Mouse (Mus musculus) cerebellum, adult 8-10 months (tissue): ENCODE data around the gene Rora.
A peak's percentile ranks its signal among the peaks of the same experiment; 100 is the strongest.

ENCODE experiments used
- DNase-seq: peaks from one replicate; pipeline ENCODE4 v3.0.0; 2022

Rora gene

GRCm38 (mm10) chr9:69259382-69259781 lies 605.8 kb downstream of the Rora start:
- DNase-seq, result peak; percentile 59

GRCm38 (mm10) chr9:69265151-69265550 lies 611.6 kb downstream of the Rora start:
- no peak for DNase-seq

- DNase-seq, result no peak
Measured at GRCm38 (mm10) chr9:69270374-69270773, 616.8 kb downstream of the Rora start.

GRCm38 (mm10) chr9:69270931-69271330 lies 617.3 kb downstream of the Rora start:
- DNase-seq, result no peak

- DNase-seq, result no peak
Measured at GRCm38 (mm10) chr9:69272884-69273283, 619.3 kb downstream of the Rora start.

GRCm38 (mm10) chr9:69274766-69275485 lies 621.3 kb downstream of the Rora start:
- no peak for DNase-seq

GRCm38 (mm10) chr9:69277256-69277655 lies 623.7 kb downstream of the Rora start:
- DNase-seq, result no peak

GRCm38 (mm10) chr9:69285011-69285410 lies 631.4 kb downstream of the Rora start:
- no peak for DNase-seq

GRCm38 (mm10) chr9:69288113-69288512 lies 634.5 kb downstream of the Rora start:
- DNase-seq, result no peak

- no peak for DNase-seq
Measured at GRCm38 (mm10) chr9:69288586-69288985, 635.0 kb downstream of the Rora start.

- DNase-seq, result peak; percentile 82
Measured at GRCm38 (mm10) chr9:69289056-69290017, 635.8 kb downstream of the Rora start.

GRCm38 (mm10) chr9:69290018-69290880 lies 636.7 kb downstream of the Rora start:
- DNase-seq, result peak; percentile 39

- peak; percentile 53 for DNase-seq
Measured at GRCm38 (mm10) chr9:69290881-69291450, 637.4 kb downstream of the Rora start.

- DNase-seq, result no peak
Measured at GRCm38 (mm10) chr9:69291451-69291850, 637.9 kb downstream of the Rora start.

GRCm38 (mm10) chr9:69292353-69292752 lies 638.8 kb downstream of the Rora start:
- no peak for DNase-seq

GRCm38 (mm10) chr9:69292776-69293687 lies 639.4 kb downstream of the Rora start:
- DNase-seq, result no peak

- no peak for DNase-seq
Measured at GRCm38 (mm10) chr9:69293688-69294074, 640.1 kb downstream of the Rora start.

GRCm38 (mm10) chr9:69294426-69294825 lies 640.8 kb downstream of the Rora start:
- no peak for DNase-seq

- no peak for DNase-seq
Measured at GRCm38 (mm10) chr9:69294856-69295255, 641.3 kb downstream of the Rora start.

- no peak for DNase-seq
Measured at GRCm38 (mm10) chr9:69295826-69296225, 642.2 kb downstream of the Rora start.

- DNase-seq, result peak; percentile 73
Measured at GRCm38 (mm10) chr9:69296418-69296817, 642.8 kb downstream of the Rora start.
